Mouse (Mus musculus): ENCODE data around the gene Dennd6b. TPM values are rescaled to one million over a fixed set of nuclear protein-coding genes. Genes with fewer than 3 reads are reported as not detected.

Dennd6b gene
- total RNA-seq (2021): 10 to 100 TPM in 1 of 2 experiments, 1 to 10 TPM in 1; 8.7 to 10.3 TPM

- peak; percentile 98 for DNase-seq
Observed at GRCm38 (mm10) chr15:89196313-89196706, at the start of gene Dennd6b. Gene Dennd6b, minus strand, starts transcription at chr15:89196496.

GRCm38 (mm10) chr15:89241025-89241424, 44.7 kb upstream of the Dennd6b start:
- DNase-seq: no peak

- DNase-seq: no peak
Observed at GRCm38 (mm10) chr15:89239751-89240392, 43.6 kb upstream of the Dennd6b start.

- DNase-seq: no peak
Observed at GRCm38 (mm10) chr15:89234052-89234451, 37.8 kb upstream of the Dennd6b start.

DNA sequence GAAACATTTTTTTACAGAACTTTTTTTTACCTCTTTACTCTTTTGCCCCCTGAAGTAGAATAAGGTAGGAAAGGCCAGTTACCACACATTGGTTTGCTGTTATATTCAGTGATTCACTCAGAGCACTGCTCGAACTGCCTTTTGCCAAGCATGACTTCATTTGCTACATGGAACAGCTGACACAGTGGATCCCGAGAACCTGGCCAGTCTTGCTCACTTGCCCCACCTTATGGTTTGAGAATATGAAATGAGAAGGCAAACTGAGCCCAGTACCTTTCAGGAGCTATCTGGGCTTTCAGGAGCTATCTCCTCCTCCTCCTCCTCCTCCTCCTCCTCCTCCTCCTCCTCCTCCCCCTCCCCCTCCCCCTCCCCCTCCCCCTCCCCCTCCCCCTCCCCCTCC, 37.3 kb upstream of the Dennd6b start:
- DNase-seq: peak; percentile 47

DNA sequence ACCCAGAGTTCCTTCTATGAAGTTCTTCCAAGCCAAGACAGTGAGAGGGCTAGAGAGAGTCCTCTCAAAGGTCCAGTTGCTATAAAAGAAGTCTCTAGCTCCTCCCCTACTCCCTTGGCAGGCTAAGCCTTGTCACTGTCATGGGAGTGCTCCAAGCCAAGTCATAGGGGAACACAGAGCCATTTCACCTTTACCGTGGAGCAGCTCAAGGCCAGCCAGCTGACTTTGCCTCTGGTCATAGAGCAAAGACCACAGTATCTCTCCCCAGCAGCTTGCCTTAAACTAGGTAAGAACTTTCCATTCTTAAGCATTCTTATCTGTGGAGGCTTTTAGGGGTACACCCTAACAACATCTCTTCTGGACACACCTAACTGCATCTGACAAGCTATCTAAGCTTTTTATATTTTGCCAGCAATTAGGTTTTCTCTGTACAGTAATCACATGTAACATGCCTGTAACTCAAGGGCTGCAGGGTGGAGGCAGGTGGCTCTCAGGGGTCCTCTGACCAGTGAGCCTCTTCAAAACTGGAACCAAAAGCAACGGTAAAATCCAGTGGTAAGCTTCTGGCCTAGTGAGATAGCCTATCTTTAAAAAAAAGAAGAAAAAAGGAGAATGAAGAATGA, 19.4 kb upstream of the Dennd6b start:
- DNase-seq: peak; percentile 47

GRCm38 (mm10) chr15:89214953-89215352, 18.7 kb upstream of the Dennd6b start:
- no peak for DNase-seq

GRCm38 (mm10) chr15:89213517-89213916, 17.2 kb upstream of the Dennd6b start:
- no peak for DNase-seq

DNA sequence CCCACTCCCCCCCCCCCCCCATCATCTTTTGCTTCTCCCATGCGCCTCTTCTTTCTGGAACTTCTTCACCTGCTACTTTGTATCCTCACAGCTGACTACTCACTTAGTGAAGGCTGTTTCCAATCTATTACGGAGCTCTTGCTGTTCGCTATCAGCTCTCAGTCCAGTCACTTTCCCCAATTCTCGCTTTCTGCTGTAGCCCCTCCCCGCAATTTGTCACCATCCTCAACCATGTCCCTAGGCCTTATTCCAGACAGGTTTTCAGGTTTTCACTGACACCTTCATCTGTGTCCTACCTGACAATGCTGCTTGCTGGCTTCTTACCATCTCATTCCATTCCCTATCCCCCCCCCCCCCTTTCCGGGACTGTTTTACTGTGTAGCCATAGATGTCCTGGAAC, 16.2 kb upstream of the Dennd6b start:
- no peak for DNase-seq

DNA sequence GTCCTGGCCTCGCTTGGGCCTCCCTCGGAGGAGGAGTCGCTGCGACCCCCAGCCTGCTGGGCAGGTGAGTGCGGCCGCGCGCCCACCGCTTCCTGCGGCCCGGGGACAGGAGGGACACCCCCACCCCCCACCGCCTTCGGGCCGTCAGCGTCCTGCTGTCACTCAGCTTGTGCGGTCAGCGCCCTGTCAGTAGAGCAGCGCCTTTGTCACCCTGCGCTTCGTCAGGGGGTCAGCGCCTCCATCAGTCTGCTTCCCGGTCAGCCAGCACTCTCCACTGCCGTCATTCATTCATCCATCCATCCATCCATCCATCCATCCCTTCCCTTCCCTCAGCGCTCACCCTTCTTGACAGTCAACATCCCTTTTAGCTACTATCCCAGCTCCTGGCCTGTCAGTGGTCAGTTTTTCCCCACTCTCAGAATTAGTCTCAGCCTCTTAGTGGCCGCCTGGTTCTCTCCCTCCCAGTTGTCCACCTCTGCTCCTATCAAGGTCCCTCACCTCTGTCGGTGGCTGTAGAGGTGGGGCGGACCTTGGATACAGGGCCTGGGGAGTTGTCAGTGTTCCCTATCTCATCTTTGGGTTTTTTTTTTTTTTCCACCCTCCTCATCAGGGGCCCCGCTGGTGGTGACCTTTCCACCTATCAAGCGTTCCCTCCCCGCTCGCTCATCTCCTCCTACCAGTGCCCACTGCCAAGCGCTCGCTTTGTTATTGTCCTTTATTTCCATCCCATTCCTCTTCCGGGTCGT, 15.6 kb upstream of the Dennd6b start:
- no peak for DNase-seq

DNA sequence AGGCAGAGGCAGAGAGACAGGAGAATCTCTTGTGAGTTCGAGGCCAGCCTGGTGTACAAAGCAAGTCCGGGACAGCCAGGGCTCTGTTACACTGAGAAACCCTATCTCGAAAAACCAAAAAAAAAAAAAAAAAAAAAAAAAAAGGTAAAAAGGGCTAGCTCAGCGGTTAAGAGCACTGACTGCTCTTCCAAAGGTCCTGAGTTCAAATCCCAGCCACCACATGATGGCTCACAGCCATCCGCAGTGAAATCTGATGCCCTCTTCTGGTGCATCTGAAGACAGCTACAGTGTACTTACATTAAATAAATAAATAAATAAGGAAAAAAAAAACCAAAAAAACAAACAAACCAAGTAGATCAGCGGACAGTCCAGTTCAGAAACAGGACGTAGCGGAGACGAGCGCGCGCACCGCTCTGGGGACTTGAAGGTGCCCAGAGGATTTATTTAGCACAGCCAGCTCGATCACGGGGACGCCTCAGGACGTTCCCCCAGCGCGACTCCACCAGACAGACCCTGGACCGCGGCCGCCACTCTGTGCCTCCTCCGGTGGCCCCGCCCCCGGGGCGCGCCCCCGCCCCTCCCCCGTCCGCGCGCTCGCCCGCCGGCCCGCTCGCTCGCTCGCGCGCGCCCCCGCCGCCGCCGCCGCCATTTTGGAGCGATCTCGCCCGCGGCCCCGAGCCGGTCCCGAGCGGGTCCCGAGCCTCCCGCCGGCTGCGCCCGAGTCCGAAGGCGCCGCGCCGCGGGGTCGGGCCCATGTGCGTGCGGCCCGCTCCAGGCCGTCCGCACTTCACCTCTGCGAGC, 14.8 kb upstream of the Dennd6b start, which contains the start of gene Ppp6r2:
Gene Ppp6r2, plus strand, starts transcription at position 639 of the 801 bp plus-strand sequence.
- peak; percentile 88 for DNase-seq

- peak; percentile 95 for DNase-seq
Observed at GRCm38 (mm10) chr15:89209886-89210761, 13.8 kb upstream of the Dennd6b start.

- DNase-seq: no peak
Observed at GRCm38 (mm10) chr15:89207457-89207856, 11.2 kb upstream of the Dennd6b start.

DNA sequence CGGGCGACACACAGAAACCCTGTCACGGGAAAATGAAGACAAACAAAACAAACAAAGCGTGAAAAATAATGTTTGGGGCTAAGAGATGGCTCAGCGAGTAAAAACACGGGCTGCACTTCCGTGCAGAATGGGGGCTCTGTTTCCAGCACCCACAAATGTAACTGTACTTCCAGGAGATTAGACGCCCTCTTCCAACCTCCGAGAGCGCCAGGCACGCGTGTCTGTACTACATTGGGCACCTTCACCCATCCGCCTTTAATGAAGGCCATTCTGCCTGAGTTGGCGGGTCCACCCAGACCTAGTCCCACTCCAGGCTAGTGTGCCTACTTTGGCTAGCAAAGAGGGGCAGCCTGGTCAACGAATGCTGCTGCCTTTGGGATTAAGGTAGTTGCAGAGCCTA, 760 bp upstream of the Dennd6b start:
- DNase-seq: no peak

GRCm38 (mm10) chr15:89195690-89196312, 495 bp downstream of the Dennd6b start:
- peak; percentile 94 for DNase-seq

DNA sequence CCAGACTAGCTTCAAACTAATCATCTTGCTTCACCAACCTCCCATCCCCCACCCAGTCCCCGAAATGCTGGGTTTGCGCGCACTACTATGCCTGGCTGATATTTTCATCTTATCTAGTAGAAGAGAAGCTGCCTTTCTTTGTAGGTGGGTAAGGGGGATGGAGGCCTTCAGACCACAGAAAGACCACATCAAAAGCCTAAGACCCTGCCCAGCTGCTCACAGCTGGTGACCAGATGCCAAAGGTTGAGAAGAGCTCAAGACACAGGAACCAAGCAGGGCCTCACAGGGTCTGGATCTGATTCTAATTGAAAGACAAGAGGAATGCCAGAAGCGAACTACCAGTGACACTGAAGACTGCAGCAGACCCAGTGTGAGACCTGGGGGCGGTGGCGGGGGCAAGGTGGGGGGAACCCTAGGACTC, 1.0 kb downstream of the Dennd6b start:
- DNase-seq: no peak

DNA sequence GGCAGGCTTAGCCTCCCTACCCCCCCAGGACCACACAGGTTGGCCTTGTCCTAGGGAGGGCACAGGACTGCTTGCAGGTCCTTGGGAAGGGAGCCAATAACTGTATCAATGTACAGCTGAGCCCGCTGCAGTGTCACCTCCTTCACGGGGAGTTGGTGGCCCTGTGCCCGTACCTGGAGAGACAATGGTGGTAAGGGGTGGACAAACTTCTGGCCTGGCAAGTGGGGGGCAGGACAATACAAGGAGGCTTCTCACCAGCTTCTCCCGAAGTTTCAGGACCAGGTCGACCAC, 11.4 kb downstream of the Dennd6b start:
- no peak for DNase-seq

DNA sequence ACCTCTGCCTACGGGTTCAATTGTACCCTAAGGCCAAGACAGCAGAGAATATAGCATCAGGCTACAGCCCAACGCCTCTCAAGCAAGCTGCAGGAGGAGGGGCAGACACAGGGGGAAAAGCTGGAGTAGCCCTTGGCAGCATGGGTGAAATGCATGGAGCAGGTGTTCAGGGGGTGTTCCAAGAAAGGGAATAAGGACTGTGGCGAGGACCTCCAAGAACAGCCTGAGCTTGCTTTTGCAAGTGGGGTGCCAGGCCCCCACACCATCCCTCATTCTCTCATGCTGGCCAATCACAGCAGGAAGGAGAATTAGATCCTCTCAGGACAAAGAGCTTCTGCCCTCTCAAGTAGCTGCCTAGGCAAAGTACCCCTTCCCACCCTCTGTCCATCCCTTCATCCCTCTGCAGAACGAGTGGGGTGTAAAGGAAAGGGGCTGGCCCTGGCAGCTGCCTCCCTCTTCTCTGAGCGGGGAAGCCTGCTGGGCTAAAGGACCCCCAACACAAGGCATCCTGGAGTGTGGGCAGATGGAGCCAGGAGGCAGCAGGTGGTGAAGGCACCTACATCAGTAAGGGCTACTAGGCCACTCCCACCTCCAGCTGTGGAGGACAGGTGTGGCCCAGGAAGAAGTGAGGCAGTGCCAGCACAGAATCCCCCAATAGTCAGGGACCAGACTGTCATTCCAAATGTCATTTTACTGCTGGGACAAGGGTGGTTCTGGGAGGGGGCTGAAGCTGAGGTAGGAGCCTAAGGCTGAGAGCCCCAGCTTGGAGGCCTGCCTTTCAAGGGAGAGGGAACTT, 12.0 kb downstream of the Dennd6b start:
- no peak for DNase-seq

- no peak for DNase-seq
Observed at GRCm38 (mm10) chr15:89182842-89183241, 13.5 kb downstream of the Dennd6b start.

- peak; percentile 76 for DNase-seq
Observed at GRCm38 (mm10) chr15:89182328-89182741, 14.0 kb downstream of the Dennd6b start.
